Mouse (Mus musculus) heart, adult 2 months (tissue): ENCODE results near the gene Zfp286. TPM values are rescaled to one million over a fixed set of nuclear protein-coding genes. Genes with fewer than 3 reads are reported as not detected.
A peak's percentile ranks its signal among the peaks of the same experiment; 100 is the strongest.
"Not testable (repeated sequence)": the region's sequence is repeated elsewhere in the genome, so short reads cannot be mapped to it uniquely, and the experiment has no call there.

Experiments used
- DNase-seq, 2 experiments: peaks; one replicate each; pipeline ENCODE4 v3.0.0; 2021
- H3K27ac ChIP-seq: fragments of 200-600 bp; 2 replicates; pipeline ENCODE4 v1.8.1; 2022
- H3K27me3 ChIP-seq: fragments of 200-500 bp; 2 replicates; pipeline ENCODE4 v1.6.1; 2012; ENCODE audit warnings: mild to moderate bottlenecking, low read length, inconsistent platforms, mixed read lengths; ENCODE audit not compliant: control insufficient read depth, insufficient read depth
- H3K36me3 ChIP-seq: fragments of 200-500 bp; 2 replicates; pipeline ENCODE4 v1.6.1; 2012; ENCODE audit warnings: low read length, inconsistent platforms; ENCODE audit not compliant: control insufficient read depth, insufficient read depth
- H3K4me1 ChIP-seq: fragments of 200-500 bp; 2 replicates; pipeline ENCODE4 v1.6.1; 2011; ENCODE audit warnings: low read length; ENCODE audit not compliant: control insufficient read depth, insufficient read depth
- H3K4me3 ChIP-seq: fragments of 200-600 bp; 2 replicates; pipeline ENCODE4 v1.8.1; 2022
- H3K79me2 ChIP-seq: fragments of 200-500 bp; replicated peaks from 2 replicates; pipeline ENCODE4 v1.6.1; 2012; ENCODE audit warnings: mild to moderate bottlenecking, inconsistent platforms, low read length, moderate library complexity, mixed read lengths; ENCODE audit not compliant: control insufficient read depth, insufficient read depth
- H3K9ac ChIP-seq: fragments of 200-500 bp; 2 replicates; pipeline ENCODE4 v1.6.1; 2012; ENCODE audit warnings: low read depth, mild to moderate bottlenecking, control low read depth, inconsistent platforms, low read length, mixed read lengths
- CTCF ChIP-seq: fragments of 200-600 bp; IDR thresholded peaks from 2 replicates; pipeline ENCODE4 v1.8.1; 2022; ENCODE audit warnings: antibody characterized with exemption, mild to moderate bottlenecking, moderate library complexity
- EP300 ChIP-seq: fragments of 200-500 bp; IDR thresholded peaks from 2 replicates; pipeline ENCODE4 v1.6.1; 2011; ENCODE audit warnings: low read depth, low read length, control low read depth; ENCODE audit not compliant: insufficient read depth
- POLR2A ChIP-seq: fragments of 200-500 bp; IDR thresholded peaks from 2 replicates; pipeline ENCODE4 v1.6.1; 2011; ENCODE audit warnings: mild to moderate bottlenecking, low read depth, low read length, control low read depth; ENCODE audit not compliant: insufficient read depth
- WGBS: fragments of 180-500 bp; shearing (Covaris S2); methylation state at CpG from one replicate; pipeline ENCODE4 v1.1.7; 2018; 5-methylcytosine and 5-hydroxymethylcytosine counted together
- intact Hi-C: fragments of 180-260 bp; cut with DNase I; formaldehyde crosslinking; loops from one replicate; pipeline ENCODE4 v1.15.1; 2025
- polyA plus RNA-seq: library from polyadenylated mRNA; depleted of rRNA; stranded (reverse); fragments of >200 nt; gene quantifications from 2 replicates; pipeline ENCODE4 v1.2.3, GENCODE M21; 2012
- total RNA-seq, 2 experiments: library from RNA; stranded (reverse); gene quantifications; 2 replicates each; pipeline ENCODE4 v1.2.3; 2021

The Zfp286 gene
- total and polyA plus RNA-seq, 3 experiments, result 0.41 to 0.70 (median 0.42) TPM

GRCm38 (mm10) chr11:62752191-62752590, 37.1 kb downstream of the Zfp286 start:
- intact Hi-C loops, result no loop called here
- WGBS, result 66% methylated on average over 11 of the region's 11 CpGs

GRCm38 (mm10) chr11:62749445-62749844, 39.8 kb downstream of the Zfp286 start:
- DNase-seq, result not testable (repeated sequence)
- intact Hi-C loops, result loop anchor here (10.0 kb wide), 2 partner anchors 385 to 415 kb away; no protein-coding TSS in a partner anchor

More at GRCm38 (mm10) chr11:62752191-62752590, 37.1 kb downstream of the Zfp286 start:
- no peaks in the 10 kb centered on the region; the same call in 1 of the 2 replicates for H3K27me3 ChIP-seq
- H3K4me1 ChIP-seq, result no peaks in the 10 kb centered on the region
- DNase-seq, result no peak
- no peak overlapping the region for H3K27ac ChIP-seq
- TF ChIP-seq CTCF, result no peak
- TF ChIP-seq POLR2A, result no peak
- TF ChIP-seq EP300, result no peak
- no peaks in the 10 kb centered on the region for H3K36me3 ChIP-seq
- H3K9ac ChIP-seq, result no peak overlapping the region
- no peak overlapping the region for H3K4me3 ChIP-seq
- H3K79me2 ChIP-seq, result no peaks in the 10 kb centered on the region

GRCm38 (mm10) chr11:62748062-62748461, 41.2 kb downstream of the Zfp286 start:
- DNase-seq, result no peak
- no peak for TF ChIP-seq CTCF
- no peak for TF ChIP-seq EP300
- no peak for TF ChIP-seq POLR2A
- Histone ChIP-seq H3K4me1 (no peaks in the 10 kb centered on the region), H3K36me3 (no peaks in the 10 kb centered on the region), H3K9ac (no peak overlapping the region), H3K27me3 (no peaks in the 10 kb centered on the region; the same call in 1 of the 2 replicates), H3K27ac (no peak overlapping the region), H3K79me2 (no peaks in the 10 kb centered on the region), H3K4me3 (no peak overlapping the region)
- intact Hi-C loops, result loop anchor here (10.0 kb wide), 2 partner anchors 387 to 417 kb away; no protein-coding TSS in a partner anchor
- WGBS, result 82% methylated on average over 4 of the region's 4 CpGs

More at GRCm38 (mm10) chr11:62749445-62749844, 39.8 kb downstream of the Zfp286 start:
- not testable (repeated sequence) for H3K4me3 ChIP-seq, H3K27me3 ChIP-seq, H3K36me3 ChIP-seq, H3K4me1 ChIP-seq, H3K9ac ChIP-seq, H3K27ac ChIP-seq, H3K79me2 ChIP-seq
- WGBS, result 72% methylated on average over 13 of the region's 13 CpGs

- intact Hi-C loops, result loop anchor here (10.0 kb wide), 2 partner anchors 388 to 418 kb away; no protein-coding TSS in a partner anchor
- no peak overlapping the region for H3K4me3 ChIP-seq
- no peaks in the 10 kb centered on the region for H3K79me2 ChIP-seq
- WGBS, result 83% methylated on average over 9 of the region's 9 CpGs
- TF ChIP-seq EP300 (no peak), POLR2A (no peak), CTCF (no peak)
- no peaks in the 10 kb centered on the region for H3K36me3 ChIP-seq
- no peaks in the 10 kb centered on the region for H3K4me1 ChIP-seq
- no peak overlapping the region for H3K27ac ChIP-seq
- H3K27me3 ChIP-seq, result no peaks in the 10 kb centered on the region; the same call in 1 of the 2 replicates
- no peak for DNase-seq
- H3K9ac ChIP-seq, result no peak overlapping the region
These were observed 42.0 kb downstream of the Zfp286 start for GRCm38 (mm10) chr11:62747227-62747626.

- Histone ChIP-seq H3K27ac (no peak overlapping the region), H3K4me1 (no peaks in the 10 kb centered on the region), H3K79me2 (no peaks in the 10 kb centered on the region), H3K9ac (no peak overlapping the region), H3K27me3 (no peaks in the 10 kb centered on the region; the same call in 1 of the 2 replicates), H3K36me3 (no peaks in the 10 kb centered on the region), H3K4me3 (peak overlapping the region; percentile 45)
- intact Hi-C loops, result loop anchor here (10.0 kb wide), 2 partner anchors 389 to 419 kb away; no protein-coding TSS in a partner anchor
- WGBS, result 4% methylated on average over 27 of the region's 27 CpGs
- peak; percentile 68 to 79 for DNase-seq
- no peak for TF ChIP-seq EP300
- peak; percentile 68 for TF ChIP-seq CTCF
- TF ChIP-seq POLR2A, result no peak
These were observed 43.2 kb downstream of the Zfp286 start for GRCm38 (mm10) chr11:62746001-62746533.

- Histone ChIP-seq H3K9ac (no peak overlapping the region), H3K4me1 (no peaks in the 10 kb centered on the region), H3K4me3 (no peak overlapping the region), H3K79me2 (no peaks in the 10 kb centered on the region), H3K27ac (no peak overlapping the region), H3K27me3 (no peaks in the 10 kb centered on the region), H3K36me3 (no peaks in the 10 kb centered on the region)
- WGBS, result 50% methylated on average over 5 of the region's 5 CpGs
- intact Hi-C loops, result loop anchor here (10.0 kb wide), 2 partner anchors 391 to 421 kb away; no protein-coding TSS in a partner anchor
- DNase-seq, result peak; percentile 44 to 74
- TF ChIP-seq CTCF (peak; percentile 98), POLR2A (no peak), EP300 (0 out of 2 replicates have a peak, but pooled peaks have one; percentile 53)
These were observed 45.2 kb downstream of the Zfp286 start for GRCm38 (mm10) chr11:62744103-62744502.
